Mouse (Mus musculus) stomach, postnatal 0 days (tissue): ENCODE data around the gene Tekt5.

Experiments used
- CTCF ChIP-seq: IDR thresholded peaks from 2 replicates; pipeline ENCODE4 v1.5.1; 2016; ENCODE audit warnings: antibody characterized with exemption, low read depth, mild to moderate bottlenecking, moderate library complexity
- EP300 ChIP-seq: optimal IDR thresholded peaks from 2 replicates; pipeline ENCODE3; 2016; ENCODE audit warnings: antibody characterized with exemption

GRCm38 (mm10) chr16:10431911-10432310 lies 36.6 kb upstream of the Tekt5 start:
- TF ChIP-seq EP300 = no peak
- TF ChIP-seq CTCF = no peak
